Mouse (Mus musculus) granulocyte monocyte progenitor cell, adult 5-6 weeks (primary cell): ENCODE results near the gene Actn4. TPM values are rescaled to one million over a fixed set of nuclear protein-coding genes. Genes with fewer than 3 reads are reported as not detected.
"Not testable (repeated sequence)": the region's sequence is repeated elsewhere in the genome, so short reads cannot be mapped to it uniquely, and the experiment has no call there.

Experiments
- ATAC-seq: replicated peaks from 2 replicates; pipeline ENCODE4 v1.8.0; 2016; ENCODE audit warnings: mild to moderate bottlenecking, moderate TSS enrichment, inconsistent platforms; ENCODE audit not compliant: poor library complexity, severe bottlenecking
- total RNA-seq, 2 experiments: library from RNA; stranded (forward) in 1 of 2; stranded (reverse) in 1 of 2; fragments of 200-712, 200-1000 nt in 1 of 2; fragments of >200 nt in 1 of 2; fragmentation: Nextera tagmentation in 1 of 2; gene quantifications; 2 replicates each; pipeline ENCODE4 v1.2.3; 2014 to 2017

Actn4 gene
- total RNA-seq, 2 experiments from 2014 or later: 47.1 to 94.3 TPM

DNA sequence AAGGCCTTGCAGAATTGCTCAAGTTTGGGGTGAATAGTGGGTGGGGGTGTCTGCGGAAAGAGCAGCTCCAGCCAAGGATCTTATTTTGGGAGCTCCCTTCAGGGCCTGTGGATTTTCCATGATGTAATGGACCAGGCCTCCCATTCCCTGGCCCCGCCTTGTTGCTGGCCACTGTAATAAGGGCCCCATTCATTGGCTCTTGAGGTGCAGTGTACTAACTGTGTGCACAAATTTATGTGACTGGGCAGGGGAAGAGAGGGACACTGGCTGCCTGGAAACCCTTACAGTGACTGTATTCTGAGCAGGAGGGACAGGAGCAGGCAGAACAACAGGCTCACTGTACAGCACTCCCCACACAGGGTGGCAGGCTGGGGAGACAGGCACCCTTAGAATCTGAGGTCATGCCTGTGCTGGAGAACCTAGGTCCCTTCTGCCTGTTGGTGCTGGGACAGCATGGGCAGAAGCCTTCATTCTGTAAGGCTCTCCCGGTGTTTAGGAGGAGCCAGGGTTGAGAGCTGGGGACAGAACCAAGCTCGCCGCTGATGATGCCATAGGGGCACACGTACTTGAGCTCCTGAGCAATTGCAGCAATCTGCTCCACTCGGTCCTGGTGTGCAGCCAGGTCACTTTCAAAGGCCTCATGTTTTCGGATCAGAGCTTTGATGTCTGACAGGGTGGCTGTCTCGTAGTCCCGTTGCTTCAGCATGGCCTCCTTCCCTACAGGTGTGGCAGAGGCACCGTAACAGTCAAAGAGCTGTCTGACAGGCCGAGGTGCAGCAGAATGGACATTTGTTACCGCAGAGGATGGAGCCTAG lies 60.6 kb downstream of the Actn4 start:
- no peak for ATAC-seq

GRCm38 (mm10) chr7:28899972-28900371 lies 62.2 kb downstream of the Actn4 start:
- no peak for ATAC-seq

DNA sequence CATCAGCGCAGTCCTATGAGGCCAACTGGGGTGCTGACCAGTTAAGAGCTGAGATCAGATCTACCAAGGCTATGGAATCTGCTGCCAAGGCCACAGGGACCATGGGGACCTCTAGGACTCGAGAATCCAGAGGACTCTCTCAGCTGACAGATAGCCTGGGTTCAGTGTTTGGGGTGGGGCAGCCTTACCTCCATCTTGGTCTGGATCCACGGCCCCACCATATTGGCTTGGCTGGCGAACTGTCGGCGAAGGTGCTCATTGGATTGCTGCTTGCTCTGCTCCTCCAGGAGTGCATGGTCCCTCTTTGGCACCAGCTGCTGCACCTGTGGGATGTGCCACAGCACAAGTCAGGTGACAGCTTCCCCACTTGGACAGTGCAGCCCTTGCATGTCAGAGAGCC lies 64.5 kb downstream of the Actn4 start:
- ATAC-seq: no peak

- ATAC-seq: no peak
Measured at GRCm38 (mm10) chr7:28894942-28895341, 67.2 kb downstream of the Actn4 start.

- peak; percentile 45 for ATAC-seq
Measured at GRCm38 (mm10) chr7:28893643-28894265, 68.4 kb downstream of the Actn4 start.

GRCm38 (mm10) chr7:28892601-28893000 lies 69.5 kb downstream of the Actn4 start:
- no peak for ATAC-seq

DNA sequence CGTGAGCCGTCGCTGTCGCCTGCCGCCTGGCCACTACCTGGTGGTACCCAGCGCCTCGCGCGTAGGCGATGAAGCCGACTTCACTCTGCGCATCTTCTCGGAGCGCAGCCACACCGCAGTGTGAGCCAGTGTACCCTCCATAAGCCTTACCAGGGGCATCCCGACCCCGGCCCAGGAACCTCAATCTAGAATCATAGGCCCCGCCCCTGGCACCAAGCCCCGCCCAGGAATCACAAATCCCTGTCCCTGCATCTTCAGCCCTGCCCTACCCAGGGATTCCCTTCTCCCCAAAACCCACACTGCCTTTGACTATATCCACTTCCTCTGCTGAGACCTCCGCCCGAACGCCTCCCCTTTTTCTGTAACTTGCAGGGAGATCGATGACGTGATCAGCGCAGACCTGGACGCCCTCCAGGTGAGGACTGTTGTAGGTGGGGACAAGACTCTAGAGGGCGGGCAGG lies 73.4 kb downstream of the Actn4 start:
- no peak for ATAC-seq

DNA sequence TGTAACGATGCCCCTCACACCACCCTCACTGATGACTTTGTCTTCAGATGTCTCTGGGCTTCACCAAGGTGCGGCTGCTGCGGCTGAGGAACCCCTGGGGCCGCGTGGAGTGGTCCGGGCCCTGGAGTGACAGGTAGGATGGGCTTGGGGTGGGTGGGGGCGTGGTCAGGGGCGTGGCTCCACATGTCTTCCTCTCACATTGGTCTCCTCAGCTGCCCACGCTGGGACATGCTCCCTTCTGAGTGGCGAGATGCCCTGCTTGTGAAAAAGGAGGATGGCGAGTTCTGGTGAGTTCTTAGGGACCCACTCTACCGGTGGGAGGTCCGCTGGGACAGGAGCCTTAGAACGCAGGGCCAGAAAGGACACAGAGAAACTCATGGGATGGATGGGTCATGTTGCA lies 75.7 kb downstream of the Actn4 start:
- no peak for ATAC-seq

- not testable (repeated sequence) for ATAC-seq
Measured at GRCm38 (mm10) chr7:28883704-28884103, 78.4 kb downstream of the Actn4 start.

DNA sequence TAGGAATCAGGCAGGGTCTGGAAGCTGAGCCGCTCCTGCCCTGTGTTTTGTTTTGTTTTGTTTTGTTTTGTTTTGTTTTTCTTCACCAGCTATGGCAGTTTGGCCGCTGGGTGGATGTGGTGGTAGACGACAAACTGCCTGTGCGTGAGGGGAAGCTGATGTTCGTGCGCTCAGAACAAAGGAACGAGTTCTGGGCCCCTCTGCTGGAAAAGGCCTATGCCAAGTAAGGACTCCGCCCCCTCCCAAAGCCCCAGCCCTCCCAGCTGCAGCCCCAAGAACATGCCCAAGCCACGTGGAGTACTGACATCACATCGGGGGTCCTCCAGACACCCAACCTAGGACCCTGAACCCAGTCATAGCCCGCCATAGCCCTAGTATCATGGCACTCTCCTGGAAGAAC lies 79.1 kb downstream of the Actn4 start:
- no peak for ATAC-seq

DNA sequence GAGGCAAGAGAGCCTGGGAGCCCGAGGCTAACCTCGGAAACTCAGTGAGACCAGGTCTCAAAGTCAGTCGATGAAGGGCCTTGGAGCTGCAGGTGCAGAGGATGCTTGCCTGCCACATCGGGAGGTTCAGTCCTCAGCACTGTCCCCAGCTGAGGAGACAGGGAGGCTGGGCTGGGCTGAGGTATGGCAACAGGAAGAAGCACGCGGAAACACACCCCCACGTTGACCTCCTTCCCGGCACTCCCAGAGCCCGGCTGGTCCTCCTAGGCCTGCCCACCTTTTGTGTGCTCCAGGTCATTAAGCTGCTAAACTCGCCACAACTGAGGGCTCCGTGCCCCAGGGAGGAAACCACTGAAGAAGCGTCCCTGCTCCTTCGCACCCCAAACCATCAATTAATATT lies 80.9 kb downstream of the Actn4 start, which contains the start of gene Capn12:
Gene Capn12 (plus strand): TSS at position 224 of the 400 bp plus-strand sequence.
- no peak for ATAC-seq

DNA sequence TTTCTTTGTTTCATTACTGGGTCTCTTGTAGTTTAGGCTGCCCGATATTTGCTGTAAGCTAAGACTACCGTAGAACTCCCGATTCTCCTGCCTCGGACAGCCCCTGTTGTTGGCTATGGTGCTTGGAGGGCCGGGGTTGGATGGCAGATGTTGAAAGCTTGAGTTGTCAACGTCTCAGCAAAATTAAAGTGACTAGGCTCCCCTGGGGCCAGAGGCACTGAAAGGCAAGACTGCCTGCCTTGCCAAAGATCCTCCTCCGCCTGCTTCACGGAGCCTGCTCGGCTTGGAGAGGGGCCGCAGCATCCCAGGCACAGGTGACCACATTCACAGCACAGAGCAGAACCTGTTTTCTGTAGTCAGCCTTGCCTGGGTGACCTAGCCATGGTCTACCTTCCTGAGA lies 81.6 kb downstream of the Actn4 start:
- ATAC-seq: no peak

GRCm38 (mm10) chr7:28879606-28880005 lies 82.5 kb downstream of the Actn4 start:
- ATAC-seq: no peak

- ATAC-seq: no peak
Measured at GRCm38 (mm10) chr7:28877856-28878255, 84.3 kb downstream of the Actn4 start.

GRCm38 (mm10) chr7:28877155-28877554 lies 85.0 kb downstream of the Actn4 start:
- no peak for ATAC-seq

DNA sequence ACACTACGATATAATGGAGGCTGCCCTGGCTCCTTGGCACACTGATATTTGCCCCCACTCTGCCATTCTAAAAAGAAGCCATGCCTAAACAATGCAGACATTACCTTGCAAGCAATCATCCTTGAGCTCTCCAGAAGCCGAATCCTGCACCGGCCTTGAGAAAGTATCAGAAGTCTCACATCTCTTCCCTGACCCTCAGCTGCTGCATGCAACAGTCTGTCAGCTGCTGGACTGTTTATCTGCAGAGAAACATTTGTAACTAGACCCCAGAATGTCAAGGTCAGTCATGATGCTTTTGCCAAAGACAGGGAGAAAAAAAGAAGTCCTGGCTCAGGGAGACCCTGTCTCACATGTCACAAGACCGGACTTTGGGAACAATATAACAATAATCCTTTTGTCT lies 86.0 kb downstream of the Actn4 start:
- no peak for ATAC-seq

GRCm38 (mm10) chr7:28874565-28874964 lies 87.6 kb downstream of the Actn4 start:
- no peak for ATAC-seq

DNA sequence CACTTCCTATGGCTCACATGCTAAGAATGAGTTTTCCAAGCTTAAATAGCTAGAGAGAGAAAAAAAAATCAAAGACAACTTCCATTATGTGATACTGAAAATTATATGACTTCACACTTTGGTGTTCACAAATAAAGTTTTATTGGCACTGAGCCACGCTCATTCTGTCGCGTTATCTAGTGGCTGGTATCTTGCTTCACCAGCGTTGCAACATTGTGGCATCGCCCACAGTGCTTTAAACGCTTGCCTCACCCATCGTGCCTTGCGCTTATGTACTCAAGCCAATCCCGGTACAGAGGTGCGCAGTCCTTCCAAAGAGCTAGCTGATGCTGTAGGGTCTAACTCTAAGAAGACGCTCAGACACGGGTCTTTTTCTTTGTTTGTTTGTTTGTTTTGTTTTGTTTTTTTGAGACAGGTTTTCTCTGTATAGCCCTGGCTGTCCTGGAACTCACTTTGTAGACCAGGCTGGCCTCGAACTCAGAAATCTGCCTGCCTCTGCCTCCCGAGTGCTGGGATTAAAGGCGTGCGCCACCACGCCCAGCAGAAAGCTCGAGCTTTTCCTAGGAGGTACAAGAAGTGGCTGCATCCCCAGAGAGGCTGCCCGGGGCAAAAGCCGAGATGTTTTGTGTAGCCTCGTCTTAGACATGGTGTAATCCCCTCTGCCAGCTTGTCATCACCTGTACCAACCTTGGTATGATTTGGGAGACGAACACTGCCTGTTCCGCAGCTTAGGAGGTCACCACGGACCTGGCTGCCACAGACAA lies 91.1 kb downstream of the Actn4 start:
- peak; percentile 76 for ATAC-seq

GRCm38 (mm10) chr7:28867508-28868340 lies 94.4 kb downstream of the Actn4 start:
- ATAC-seq: peak; percentile 52
